Mouse (Mus musculus): Measurements from ENCODE around the gene Ppp6r3.

GRCm38 (mm10) chr19:3556169-3556827 lies 19.3 kb downstream of the Ppp6r3 start:
- no peak for TF ChIP-seq HCFC1 (IDR thresholded peaks at IDR 0.05; ENCODE audit: borderline replicate concordance, insufficient read depth, low read length)
- no peak for TF ChIP-seq CHD2 (IDR thresholded peaks at IDR 0.05; ENCODE audit: low read depth, low read length)
- TF ChIP-seq ZC3H11A (IDR thresholded peaks at IDR 0.05; ENCODE audit: borderline replicate concordance, low read depth, low read length), result no peak
- no peak for TF ChIP-seq MAFK (IDR thresholded peaks at IDR 0.05; ENCODE audit: insufficient read depth, low read depth, low read length)
- no peak for TF ChIP-seq ZNF384 (IDR thresholded peaks at IDR 0.05; ENCODE audit: low read depth, low read length)

All from ES-E14 (cell line).